Mouse (Mus musculus): ENCODE results near the gene Lamtor2. TPM values are rescaled to one million over a fixed set of nuclear protein-coding genes. Genes with fewer than 3 reads are reported as not detected.

Lamtor2 gene
- total RNA-seq, 2 experiments from 2014 or later = 74.3 to 122 TPM

DNA sequence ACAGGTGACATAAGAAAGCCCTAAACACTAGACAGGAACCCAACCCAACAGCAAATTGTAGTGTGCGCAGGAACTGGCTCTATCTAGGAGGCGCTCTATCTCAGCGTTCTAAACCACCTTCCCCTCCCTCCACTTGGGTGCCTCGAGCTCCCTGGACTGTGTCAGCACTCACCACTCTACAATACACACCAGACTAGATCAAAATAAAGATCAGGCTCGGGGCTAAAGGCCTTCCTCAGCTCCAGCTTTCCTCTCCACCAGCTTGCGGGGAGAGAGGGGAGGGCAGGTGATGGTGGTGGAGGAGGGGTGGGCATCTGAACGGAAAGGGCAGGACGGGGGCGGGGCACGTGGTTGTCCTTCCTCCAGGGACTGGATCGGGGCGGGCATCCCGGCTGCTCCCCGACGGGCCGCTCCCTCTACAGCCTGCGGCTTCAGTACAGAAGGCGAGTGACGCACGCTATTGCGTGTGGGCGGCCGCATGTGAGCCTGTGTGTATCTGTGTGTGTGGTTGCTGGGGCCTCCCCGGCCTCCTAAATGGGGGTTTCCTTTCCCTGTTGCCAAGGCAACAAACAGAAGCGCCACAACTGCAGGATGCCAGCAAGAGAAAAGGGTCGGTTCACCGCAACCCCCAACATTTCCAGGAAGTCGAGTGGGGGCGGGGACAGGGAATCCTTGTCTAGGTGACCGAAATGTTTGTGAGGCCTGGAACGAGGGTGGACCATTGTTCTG lies 43.0 kb downstream of the Lamtor2 start, which contains the start of gene Lmna:
Gene Lmna (minus strand): TSS at position 265 of the 729 bp plus-strand sequence.
- peak; percentile 91 for ATAC-seq (replicated peaks; ENCODE audit: poor library complexity, severe bottlenecking)

DNA sequence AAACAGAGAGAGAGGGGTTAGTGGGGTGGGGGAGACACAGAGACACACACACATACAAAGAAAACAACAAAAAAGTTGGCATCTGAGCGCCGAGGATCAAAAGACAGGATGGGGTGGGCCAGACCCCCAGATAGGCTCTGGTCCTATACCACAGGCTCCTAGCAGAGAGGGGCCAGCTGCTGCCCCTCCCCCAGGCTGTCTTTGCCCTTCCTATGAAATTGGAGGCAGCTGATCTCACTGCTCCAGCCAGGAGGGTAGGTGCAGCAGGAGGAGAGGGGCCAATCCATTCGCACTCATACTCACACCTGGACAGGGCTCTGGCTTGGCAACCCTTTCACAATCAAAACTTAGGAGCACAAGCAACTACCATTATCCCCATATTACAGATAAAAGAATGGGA lies 43.6 kb downstream of the Lamtor2 start:
- no peak for ATAC-seq (replicated peaks; ENCODE audit: poor library complexity, severe bottlenecking)

DNA sequence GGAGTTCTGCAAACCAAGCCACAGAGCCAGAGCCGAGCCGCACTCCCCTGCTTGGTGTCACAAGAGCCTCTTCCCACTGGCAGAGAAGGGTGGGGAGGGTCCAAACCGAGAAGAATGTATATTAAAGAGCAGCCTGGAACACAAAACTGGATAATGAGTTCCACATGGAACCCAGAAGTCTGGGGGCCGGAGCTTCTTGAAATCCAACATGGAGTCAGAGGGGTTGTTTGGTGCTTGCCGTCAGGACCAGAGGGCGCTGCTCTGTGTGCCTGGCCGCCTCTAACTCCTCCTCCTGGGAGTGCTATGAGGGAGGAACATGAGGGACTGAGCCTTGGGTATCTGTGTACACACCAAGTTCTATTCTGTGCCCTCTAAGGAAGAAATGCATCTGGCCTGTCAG lies 47.1 kb downstream of the Lamtor2 start:
- no peak for ATAC-seq (replicated peaks; ENCODE audit: poor library complexity, severe bottlenecking)

DNA sequence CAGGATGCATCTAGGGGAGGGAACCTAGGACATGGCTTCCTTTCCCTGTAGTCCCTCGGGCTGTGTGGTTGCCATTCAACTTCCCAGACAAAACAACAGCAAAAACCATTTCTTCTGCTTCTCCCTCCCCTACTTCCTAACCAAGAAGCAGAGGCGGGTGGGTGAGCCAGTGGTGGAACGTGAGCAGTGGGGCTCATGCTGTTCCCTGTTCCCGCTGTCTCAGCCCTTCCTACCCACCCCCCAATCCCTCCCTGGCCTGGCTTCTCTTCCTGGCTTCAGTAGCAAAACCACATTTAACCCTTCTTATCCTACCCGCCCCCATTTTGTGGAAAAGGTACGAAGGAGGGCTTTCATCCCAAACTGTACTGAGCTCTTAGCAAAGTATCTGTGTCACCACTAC lies 47.8 kb downstream of the Lamtor2 start:
- no peak for ATAC-seq (replicated peaks; ENCODE audit: poor library complexity, severe bottlenecking)

DNA sequence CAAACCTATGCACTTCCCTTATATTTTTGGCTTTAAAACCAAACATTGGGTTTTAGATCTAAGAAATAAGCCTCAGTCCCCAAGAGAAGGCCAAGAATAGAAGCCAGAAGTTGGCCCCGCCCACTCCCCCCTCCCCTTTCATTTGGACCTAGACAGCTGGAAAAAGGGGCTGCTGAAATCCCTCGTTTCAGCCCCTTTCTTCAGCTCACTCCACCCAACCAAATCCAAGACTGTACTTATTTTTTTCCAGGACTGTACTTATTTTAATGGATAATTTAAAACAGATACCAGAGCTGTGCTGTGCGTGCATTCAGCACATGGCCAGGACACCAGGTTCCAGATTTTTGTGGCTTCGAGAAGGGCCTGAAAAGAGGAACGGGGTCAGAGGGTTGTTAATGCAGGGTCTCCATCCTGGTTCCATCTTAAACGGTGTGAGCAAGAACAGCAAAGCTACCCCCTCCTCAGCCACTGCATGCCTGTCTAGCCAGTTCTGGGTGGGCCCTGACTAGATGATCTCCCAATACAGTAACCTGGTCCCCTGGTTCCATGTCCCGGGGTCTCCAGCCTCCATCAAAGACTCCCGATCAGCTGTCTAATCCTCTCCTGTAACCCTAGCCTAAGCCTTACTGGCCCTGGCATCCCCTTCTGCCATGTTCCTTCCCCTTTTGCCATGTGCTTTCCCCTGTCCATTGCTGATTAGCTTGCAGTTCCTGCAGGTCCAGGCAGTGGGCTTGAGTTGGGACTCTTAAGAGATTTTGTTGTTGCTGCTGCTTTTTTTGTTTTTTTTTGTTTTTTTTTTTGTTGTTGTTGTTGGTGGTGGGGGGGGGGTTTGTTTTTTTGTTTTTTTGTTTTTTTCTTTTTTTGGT lies 48.8 kb downstream of the Lamtor2 start:
- ATAC-seq (replicated peaks; ENCODE audit: poor library complexity, severe bottlenecking) = peak; percentile 45

DNA sequence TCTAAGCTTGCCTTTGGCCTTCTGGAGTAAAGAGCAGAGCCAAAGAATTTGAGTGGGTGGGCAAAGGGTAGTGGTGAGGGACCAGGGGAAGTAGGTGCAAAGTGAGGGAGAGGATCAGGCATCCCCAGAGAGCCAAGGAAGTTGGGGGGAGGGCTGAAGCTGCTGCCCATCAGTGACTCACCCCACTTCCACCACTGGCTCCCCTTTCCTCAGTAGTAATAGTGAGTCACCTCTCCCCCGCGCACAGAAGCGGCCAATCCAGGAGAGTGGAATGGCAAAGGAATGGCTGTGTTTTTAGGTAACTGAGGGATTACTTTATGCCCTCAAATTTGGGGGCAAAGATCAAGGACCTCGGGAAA lies 49.4 kb downstream of the Lamtor2 start:
- peak; percentile 49 for ATAC-seq (replicated peaks; ENCODE audit: poor library complexity, severe bottlenecking)

DNA sequence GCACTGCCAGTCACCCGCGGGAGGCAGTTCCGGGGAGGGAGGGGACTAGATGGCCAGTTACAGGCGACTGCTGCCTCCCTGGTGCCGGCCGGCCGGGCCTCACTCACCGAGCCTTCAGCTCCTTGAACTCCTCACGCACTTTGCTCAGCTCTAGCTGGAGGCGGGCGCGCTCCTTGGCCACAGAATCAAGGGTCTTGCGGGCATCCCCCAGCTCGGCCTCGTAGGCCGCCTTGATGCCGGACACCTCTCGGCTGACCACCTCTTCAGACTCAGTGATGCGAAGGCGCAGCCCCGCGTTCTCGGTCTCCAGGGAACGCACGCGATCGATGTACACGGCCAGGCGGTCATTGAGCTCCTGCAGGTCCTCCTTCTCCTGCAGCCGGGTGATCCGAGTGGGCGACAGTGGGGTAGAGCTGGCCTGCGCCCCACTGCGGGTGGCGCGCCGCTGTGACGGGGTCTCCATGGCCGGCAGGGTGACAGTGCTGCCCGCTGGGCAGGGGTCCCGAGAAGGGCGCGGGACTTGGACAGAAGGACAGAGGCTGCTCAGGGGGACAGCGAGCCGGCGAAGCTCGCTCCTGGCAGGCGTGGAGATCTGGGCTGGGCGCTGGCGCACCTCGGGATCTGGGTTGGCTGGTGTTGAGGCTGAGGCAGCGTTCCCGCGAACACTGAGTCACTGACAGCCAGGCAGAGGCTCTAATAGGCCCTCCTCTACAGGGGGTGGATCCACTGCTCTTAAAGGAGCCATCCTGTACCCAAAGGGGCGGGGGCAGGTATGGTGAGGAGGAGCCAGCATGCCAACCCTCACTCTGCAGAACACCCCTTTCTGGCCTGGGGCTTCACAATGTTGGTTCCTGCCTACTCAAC lies 50.0 kb downstream of the Lamtor2 start:
- ATAC-seq (replicated peaks; ENCODE audit: poor library complexity, severe bottlenecking) = peak; percentile 44

DNA sequence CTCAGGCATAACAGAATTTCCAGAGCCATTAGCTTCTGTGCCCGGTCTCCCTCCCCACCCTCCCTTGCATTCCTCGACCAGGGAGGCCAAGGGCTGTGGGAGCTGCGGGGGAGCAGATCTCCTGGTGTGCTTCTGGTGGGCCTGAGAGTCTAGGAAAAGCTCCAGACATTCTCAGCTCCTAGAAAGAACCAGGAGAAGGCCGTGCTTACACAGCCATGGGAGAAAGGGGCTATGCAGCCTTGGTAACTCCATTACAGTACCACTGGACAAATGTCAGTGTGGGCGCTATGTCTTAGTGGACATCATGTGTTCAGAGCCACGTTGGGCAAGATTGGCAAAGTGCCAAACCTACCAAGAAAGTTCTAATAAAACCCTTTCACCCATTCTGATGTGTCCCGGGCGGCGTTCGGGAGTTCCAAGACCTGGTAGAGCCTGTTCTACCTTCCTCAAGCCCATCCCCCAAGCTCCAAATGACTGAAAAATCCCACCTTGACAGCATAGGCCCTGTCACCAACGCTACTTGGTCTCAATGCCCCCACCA lies 50.8 kb downstream of the Lamtor2 start:
- ATAC-seq (replicated peaks; ENCODE audit: poor library complexity, severe bottlenecking) = no peak

DNA sequence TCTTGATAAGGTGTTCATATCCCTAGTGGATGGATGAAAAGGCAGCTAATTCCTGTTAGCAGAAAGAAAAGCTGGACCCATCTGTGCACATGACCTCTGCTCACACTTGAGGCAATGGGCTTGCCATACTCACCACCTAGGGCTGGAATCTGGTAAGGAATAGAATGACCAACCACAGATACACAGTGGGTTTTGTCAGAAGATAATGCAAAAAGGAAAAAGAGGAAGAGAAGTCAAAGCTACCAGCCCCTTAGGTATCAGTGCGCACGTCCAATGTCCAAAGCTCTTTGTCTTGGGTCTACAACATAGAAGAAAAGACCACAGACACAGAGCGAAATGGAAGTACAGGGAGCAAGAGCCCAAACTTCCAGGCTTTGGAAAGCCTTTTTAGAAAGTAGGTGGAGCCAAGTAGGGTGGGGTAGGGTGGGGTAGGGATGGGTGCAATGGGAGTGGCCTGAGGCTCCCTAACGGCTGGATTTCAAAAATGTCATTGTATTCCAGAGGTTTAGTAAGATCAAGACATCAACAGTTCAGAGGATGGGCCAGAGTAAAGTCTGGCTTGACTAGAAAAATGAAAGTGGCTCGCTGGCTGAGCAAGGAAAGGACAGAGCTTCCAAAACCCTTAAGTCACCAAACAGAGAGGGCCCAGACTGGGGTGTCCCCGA lies 51.4 kb downstream of the Lamtor2 start:
- ATAC-seq (replicated peaks; ENCODE audit: poor library complexity, severe bottlenecking) = no peak

DNA sequence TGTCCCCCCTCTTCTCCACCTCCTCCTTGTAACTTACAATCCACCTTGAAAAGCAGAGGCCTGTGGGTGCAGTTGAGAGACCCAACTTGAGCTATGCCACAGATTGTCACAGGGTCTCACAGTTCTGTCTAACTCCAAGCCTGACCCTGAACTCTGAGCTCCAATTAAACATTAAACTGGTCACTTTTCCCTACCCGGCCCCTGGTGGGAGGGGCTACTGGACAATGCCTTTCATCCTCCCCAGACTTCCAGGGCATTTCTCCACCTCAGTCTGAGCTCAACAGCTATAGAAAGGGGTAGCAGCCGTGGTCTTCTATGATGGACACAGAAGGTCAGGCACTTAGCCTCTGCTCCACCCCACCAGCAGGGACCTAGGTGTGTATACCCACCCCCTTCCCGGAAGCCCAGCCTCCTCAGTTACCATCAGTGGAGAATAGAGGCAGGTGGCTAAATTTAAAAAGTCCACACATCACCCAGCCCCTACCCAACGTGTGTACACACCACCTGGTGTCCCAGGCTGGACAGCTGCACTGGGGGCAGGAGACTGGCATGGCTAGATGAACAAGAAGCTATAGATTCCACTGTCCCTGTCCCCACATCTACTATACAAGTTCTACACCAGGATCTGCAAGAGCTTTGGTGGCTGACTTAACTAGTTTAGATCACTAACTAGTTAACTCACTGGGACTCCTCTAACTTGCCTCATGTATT lies 52.1 kb downstream of the Lamtor2 start:
- ATAC-seq (replicated peaks; ENCODE audit: poor library complexity, severe bottlenecking) = no peak

DNA sequence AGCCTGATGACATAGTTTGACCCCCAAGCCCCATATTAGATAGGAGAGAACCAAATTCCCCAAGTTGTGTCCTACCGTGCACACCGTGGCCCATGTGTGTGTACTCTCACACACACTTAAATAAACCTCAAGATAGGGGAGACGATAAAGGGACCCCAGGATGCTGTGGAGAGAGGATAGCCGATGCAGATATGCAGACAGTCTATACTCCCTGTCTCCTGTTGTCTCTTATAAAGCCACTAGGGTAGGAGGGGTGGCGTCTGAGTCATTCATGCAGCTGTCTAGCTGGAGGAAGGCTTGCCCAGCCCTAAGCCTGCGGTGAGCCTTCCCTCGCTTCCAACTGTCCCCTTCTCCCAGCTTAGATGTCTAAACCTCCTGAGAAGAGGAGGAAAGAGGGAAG lies 52.8 kb downstream of the Lamtor2 start:
- no peak for ATAC-seq (replicated peaks; ENCODE audit: poor library complexity, severe bottlenecking)

Other genes starting within 250 kb of the Lamtor2 start
- gene Glmp, start 228.1 kb downstream of the Lamtor2 start, total RNA-seq (2014; fragmentation: Nextera tagmentation) = 123 and 165 TPM in 2 replicates
- gene Glmp, start 228.1 kb downstream of the Lamtor2 start, total RNA-seq (2017) = 26.7 and 29.3 TPM in 2 replicates
- gene Tmem79, start 216.9 kb downstream of the Lamtor2 start, total RNA-seq (2014; fragmentation: Nextera tagmentation) = 0.56 and 2.0 TPM in 2 replicates
- gene Tmem79, start 216.9 kb downstream of the Lamtor2 start, total RNA-seq (2017) = 0.78 and 1.8 TPM in 2 replicates
- gene Smg5, start 216.8 kb downstream of the Lamtor2 start, total RNA-seq (2014; fragmentation: Nextera tagmentation) = 50.8 and 53.1 TPM in 2 replicates
- gene Smg5, start 216.8 kb downstream of the Lamtor2 start, total RNA-seq (2017) = 64.1 and 79.0 TPM in 2 replicates
- gene Paqr6, start 188.5 kb downstream of the Lamtor2 start, total RNA-seq (2014; fragmentation: Nextera tagmentation) = not detected in 2 replicates
- not detected in 2 replicates for gene Paqr6, start 188.5 kb downstream of the Lamtor2 start, total RNA-seq (2017)
- gene Bglap3, start 180.3 kb downstream of the Lamtor2 start, total RNA-seq (2014; fragmentation: Nextera tagmentation) = not detected in 2 replicates
- not detected in 2 replicates for gene Bglap3, start 180.3 kb downstream of the Lamtor2 start, total RNA-seq (2017)
- gene Bglap2, start 174.4 kb downstream of the Lamtor2 start, total RNA-seq (2014; fragmentation: Nextera tagmentation) = not detected in 2 replicates
- gene Bglap2, start 174.4 kb downstream of the Lamtor2 start, total RNA-seq (2017) = not detected in 2 replicates
- not detected in 2 replicates for gene Bglap, start 168.6 kb downstream of the Lamtor2 start, total RNA-seq (2014; fragmentation: Nextera tagmentation)
- not detected in 2 replicates for gene Bglap, start 168.6 kb downstream of the Lamtor2 start, total RNA-seq (2017)
- 115 and 122 TPM in 2 replicates for gene Pmf1, start 142.7 kb downstream of the Lamtor2 start, total RNA-seq (2014; fragmentation: Nextera tagmentation)
- gene Pmf1, start 142.7 kb downstream of the Lamtor2 start, total RNA-seq (2017) = 128 and 141 TPM in 2 replicates
- 13.1 and 13.5 TPM in 2 replicates for gene Slc25a44, start 127.9 kb downstream of the Lamtor2 start, total RNA-seq (2014; fragmentation: Nextera tagmentation)
- gene Slc25a44, start 127.9 kb downstream of the Lamtor2 start, total RNA-seq (2017) = 11.6 and 13.8 TPM in 2 replicates
- gene Sema4a, start 91.9 kb downstream of the Lamtor2 start, total RNA-seq (2014; fragmentation: Nextera tagmentation) = 24.0 and 38.5 TPM in 2 replicates
- 25.1 and 35.7 TPM in 2 replicates for gene Sema4a, start 91.9 kb downstream of the Lamtor2 start, total RNA-seq (2017)
- gene Lmna, start 43.1 kb downstream of the Lamtor2 start, total RNA-seq (2014; fragmentation: Nextera tagmentation) = not detected in 2 replicates
- gene Lmna, start 43.1 kb downstream of the Lamtor2 start, total RNA-seq (2017) = 0.41 and 1.6 TPM in 2 replicates
- gene Mex3a, start 20.7 kb downstream of the Lamtor2 start, total RNA-seq (2014; fragmentation: Nextera tagmentation) = 3.8 and 5.1 TPM in 2 replicates
- 1.7 and 2.5 TPM in 2 replicates for gene Mex3a, start 20.7 kb downstream of the Lamtor2 start, total RNA-seq (2017)
- gene Rab25, start 4.8 kb downstream of the Lamtor2 start, total RNA-seq (2014; fragmentation: Nextera tagmentation) = 1.0 and 1.2 TPM in 2 replicates
- not detected in 2 replicates for gene Rab25, start 4.8 kb downstream of the Lamtor2 start, total RNA-seq (2017)
- 64.7 and 67.9 TPM in 2 replicates for gene Ubqln4, start 684 bp upstream of the Lamtor2 start, total RNA-seq (2014; fragmentation: Nextera tagmentation)
- 37.9 and 39.6 TPM in 2 replicates for gene Ubqln4, start 684 bp upstream of the Lamtor2 start, total RNA-seq (2017)
- gene Ssr2, start 22.8 kb upstream of the Lamtor2 start, total RNA-seq (2014; fragmentation: Nextera tagmentation) = 401 and 434 TPM in 2 replicates
- 225 and 243 TPM in 2 replicates for gene Ssr2, start 22.8 kb upstream of the Lamtor2 start, total RNA-seq (2017)
- gene Arhgef2, start 52.9 kb upstream of the Lamtor2 start, total RNA-seq (2014; fragmentation: Nextera tagmentation) = 125 and 137 TPM in 2 replicates
- gene Arhgef2, start 52.9 kb upstream of the Lamtor2 start, total RNA-seq (2017) = 59.1 and 73.5 TPM in 2 replicates
- not detected in 2 replicates for gene Rxfp4, start 100.1 kb upstream of the Lamtor2 start, total RNA-seq (2014; fragmentation: Nextera tagmentation)
- gene Rxfp4, start 100.1 kb upstream of the Lamtor2 start, total RNA-seq (2017) = not detected in 2 replicates
- 57.4 and 68.2 TPM in 2 replicates for gene Khdc4, start 132.7 kb upstream of the Lamtor2 start, total RNA-seq (2014; fragmentation: Nextera tagmentation)
- 35.4 and 49.3 TPM in 2 replicates for gene Khdc4, start 132.7 kb upstream of the Lamtor2 start, total RNA-seq (2017)
- gene Rit1, start 163.8 kb upstream of the Lamtor2 start, total RNA-seq (2014; fragmentation: Nextera tagmentation) = 17.5 and 20.5 TPM in 2 replicates
- gene Rit1, start 163.8 kb upstream of the Lamtor2 start, total RNA-seq (2017) = 20.0 and 26.5 TPM in 2 replicates
- 0.19 and 0.62 TPM in 2 replicates for gene Syt11, start 222.1 kb upstream of the Lamtor2 start, total RNA-seq (2014; fragmentation: Nextera tagmentation)
- gene Syt11, start 222.1 kb upstream of the Lamtor2 start, total RNA-seq (2017) = 0.65 and 1.1 TPM in 2 replicates

Data from granulocyte monocyte progenitor cell, adult 5-6 weeks (primary cell).